Comparison of ENCODE assay signal across 8 mouse cellular contexts in the genomic region with DNA sequence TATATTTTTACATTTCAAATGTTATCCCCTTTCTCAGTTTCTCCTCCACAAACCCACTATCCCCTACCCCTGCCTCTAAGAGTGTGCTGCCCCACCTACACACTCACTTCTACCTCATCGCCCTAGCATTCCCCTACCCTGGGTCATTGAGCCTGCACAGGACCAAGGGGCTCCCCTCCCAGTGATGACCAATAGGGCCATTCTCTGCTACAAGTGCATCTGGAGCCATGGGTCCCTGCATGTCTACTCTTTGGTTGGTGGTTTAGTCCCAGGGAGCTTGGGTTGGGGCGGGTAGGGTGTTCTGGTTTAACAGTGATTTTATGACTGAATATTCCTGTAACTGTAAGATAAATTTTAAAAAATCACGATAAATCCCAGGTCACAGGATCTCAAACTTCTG. TPM values are rescaled to one million over a fixed set of nuclear protein-coding genes. Genes with fewer than 3 reads are reported as not detected.
A peak's percentile ranks its signal among the peaks of the same experiment; 100 is the strongest.
DNase-seq lines count a peak whose midpoint lies in the region; ATAC-seq and TF ChIP-seq lines count a peak whose summit lies in the region.

No protein-coding gene starts in this region.

- no peaks in the 10 kb centered on the region for H3K36me3 ChIP-seq in lung, postnatal 0 days (ENCODE audit: insufficient read depth, low read length)
- peaks cover 16% of the 10 kb centered on the region for H3K36me3 ChIP-seq in hindbrain, embryonic 10.5 days
- no peaks in the 10 kb centered on the region for H3K36me3 ChIP-seq in macrophage (ENCODE audit: inconsistent target)

- H3K9ac ChIP-seq in lung, postnatal 0 days (replicated peaks; ENCODE audit: low read depth): peak overlapping the region; percentile 52; the same call in 1 of the 2 replicates

- no peak for TF ChIP-seq EP300 in lung, postnatal 0 days (IDR thresholded peaks at IDR 0.05)

- ATAC-seq in lung, postnatal 0 days: peak; percentile 55
- no peak for ATAC-seq in erythroid progenitor cell, adult 5-6 weeks (replicated peaks; ENCODE audit: low FRiP score, poor library complexity, severe bottlenecking)

- H3K4me1 ChIP-seq in lung, postnatal 0 days (ENCODE audit: insufficient read depth, low read depth, low read length): no peaks in the 10 kb centered on the region
- H3K4me1 ChIP-seq in hindbrain, embryonic 10.5 days (replicated peaks): peaks cover 6% of the 10 kb centered on the region

- no peaks in the 10 kb centered on the region for H3K79me2 ChIP-seq in macrophage (ENCODE audit: inconsistent target)

- 11% methylated on average over 3 of the region's 3 CpGs for WGBS in lung, postnatal 0 days
- WGBS in hindbrain, embryonic 10.5 days: 4% methylated on average over 3 of the region's 3 CpGs
- WGBS in macrophage (ENCODE audit: missing documents): 33% methylated on average over 3 of the region's 3 CpGs

- peak; percentile 6 for DNase-seq in adrenal gland, postnatal 10 days
- no peak for DNase-seq in adrenal gland, postnatal 14 days
- no peak for DNase-seq in lung, postnatal 0 days (ENCODE audit: low spot score)
- DNase-seq in lung, postnatal 25 days (ENCODE audit: low spot score): no peak
- DNase-seq in hindbrain, embryonic 10.5 days (ENCODE audit: low spot score): no peak
- no peak for DNase-seq in frontal cortex, postnatal 36 days (ENCODE audit: low spot score in 2 of 2)

- TF ChIP-seq CTCF in lung, postnatal 0 days (IDR thresholded peaks at IDR 0.05): no peak

- H3K4me2 ChIP-seq in lung, postnatal 0 days (replicated peaks; ENCODE audit: low read depth, low read length): peak overlapping the region; percentile 60

- H3K27me3 ChIP-seq in lung, postnatal 0 days (replicated peaks; ENCODE audit: insufficient read depth, low read length): no peaks in the 10 kb centered on the region
- H3K27me3 ChIP-seq in hindbrain, embryonic 10.5 days (ENCODE audit: insufficient read depth, poor library complexity, severe bottlenecking): no peaks in the 10 kb centered on the region

- no peaks in the 10 kb centered on the region for H3K9me3 ChIP-seq in lung, postnatal 0 days (ENCODE audit: low read length)
- H3K9me3 ChIP-seq in hindbrain, embryonic 10.5 days: no peaks in the 10 kb centered on the region

- peak overlapping the region; percentile 51 for H3K4me3 ChIP-seq in lung, postnatal 0 days (ENCODE audit: low read depth, low read length)
- peak overlapping the region; percentile 74 for H3K4me3 ChIP-seq in hindbrain, embryonic 10.5 days
- H3K4me3 ChIP-seq in macrophage (ENCODE audit: inconsistent target): peak overlapping the region; percentile 58

- no peak overlapping the region for H3K27ac ChIP-seq in lung, postnatal 0 days (ENCODE audit: low read length)
- H3K27ac ChIP-seq in hindbrain, embryonic 10.5 days: peak overlapping the region; percentile 88
- no peak overlapping the region for H3K27ac ChIP-seq in macrophage

RNA-seq across cellular contexts. Expression of a gene that starts 0.7 kb away (rescaled TPM):
- 1 to 10 TPM; 3.9 to 4.1 TPM for total RNA-seq in adrenal gland, postnatal 10 days (2021)
- total RNA-seq in adrenal gland, postnatal 14 days (2021): 3.2 and 6.5 TPM in 2 replicates
- 4.7 and 6.7 TPM in 2 replicates for polyA plus RNA-seq in lung, postnatal 0 days (2015; fragmentation: Nextera tagmentation; extraction: Ambion mirVana)
- polyA plus RNA-seq in hindbrain, embryonic 10.5 days (2016; fragmentation: Nextera tagmentation; extraction: Ambion mirVana): 6.5 and 7.8 TPM in 2 replicates
- 10 to 100 TPM in 14 of 26 experiments, 1 to 10 TPM in 12; 3.8 to 28.5 (median 11.8) TPM for total RNA-seq in macrophage (2018; cell fraction: chromatin; rRNA removed)
- total RNA-seq in macrophage (2018; cell fraction: cytosol; rRNA removed): 10 to 100 TPM in 1 of 26 experiments, 1 to 10 TPM in 25; 1.5 to 10.2 (median 6.1) TPM
- total RNA-seq in macrophage (2018; cell fraction: nucleus; rRNA removed): 10 to 100 TPM in 10 of 26 experiments, 1 to 10 TPM in 16; 3.5 to 37.1 (median 9.3) TPM
- polyA plus RNA-seq in macrophage (2018): 5.2 to 14.3 TPM (median 5.4 TPM) in 3 replicates
- 1.4 and 5.4 TPM in 2 replicates for total RNA-seq in erythroid progenitor cell, adult 5-6 weeks (2015; ENCODE audit: low replicate concordance)
- 4.6 TPM in 1 of 2 replicates, not detected in the other for total RNA-seq in erythroid progenitor cell, adult 5-6 weeks (2017; ENCODE audit: low replicate concordance)

RNA-seq across cellular contexts. Expression of a gene that starts 53.2 kb away (rescaled TPM):
- 10 to 100 TPM in 1 of 2 experiments, 1 to 10 TPM in 1; 8.2 to 12.8 TPM for total RNA-seq in adrenal gland, postnatal 10 days (2021)
- 9.6 and 10.4 TPM in 2 replicates for total RNA-seq in adrenal gland, postnatal 14 days (2021)
- polyA plus RNA-seq in lung, postnatal 0 days (2015; fragmentation: Nextera tagmentation; extraction: Ambion mirVana): 9.5 and 10.5 TPM in 2 replicates
- polyA plus RNA-seq in hindbrain, embryonic 10.5 days (2016; fragmentation: Nextera tagmentation; extraction: Ambion mirVana): 15.4 and 22.7 TPM in 2 replicates
- 10 to 100 TPM; 16.8 to 68.7 (median 47.4) TPM for total RNA-seq in macrophage (2018; cell fraction: chromatin; rRNA removed)
- 10 to 100 TPM in 1 of 26 experiments, 1 to 10 TPM in 25; 3.2 to 11.2 (median 7.5) TPM for total RNA-seq in macrophage (2018; cell fraction: cytosol; rRNA removed)
- total RNA-seq in macrophage (2018; cell fraction: nucleus; rRNA removed): 10 to 100 TPM; 15.3 to 77.9 (median 27.1) TPM
- polyA plus RNA-seq in macrophage (2018): 7.4 to 17.9 TPM (median 9.0 TPM) in 3 replicates
- total RNA-seq in erythroid progenitor cell, adult 5-6 weeks (2015; ENCODE audit: low replicate concordance): 15.1 and 25.6 TPM in 2 replicates
- total RNA-seq in erythroid progenitor cell, adult 5-6 weeks (2017; ENCODE audit: low replicate concordance): 10.7 and 12.1 TPM in 2 replicates

RNA-seq across cellular contexts. Expression of a gene that starts 53.3 kb away (rescaled TPM):
- 10 to 100 TPM; 12.5 to 17.5 TPM for total RNA-seq in adrenal gland, postnatal 10 days (2021)
- total RNA-seq in adrenal gland, postnatal 14 days (2021): 14.2 and 16.4 TPM in 2 replicates
- 12.0 and 12.6 TPM in 2 replicates for polyA plus RNA-seq in lung, postnatal 0 days (2015; fragmentation: Nextera tagmentation; extraction: Ambion mirVana)
- 13.8 and 15.1 TPM in 2 replicates for polyA plus RNA-seq in hindbrain, embryonic 10.5 days (2016; fragmentation: Nextera tagmentation; extraction: Ambion mirVana)
- 10 to 100 TPM in 21 of 26 experiments, 1 to 10 TPM in 5; 4.3 to 29.1 (median 14.7) TPM for total RNA-seq in macrophage (2018; cell fraction: chromatin; rRNA removed)
- total RNA-seq in macrophage (2018; cell fraction: cytosol; rRNA removed): 10 to 100 TPM in 20 of 26 experiments, 1 to 10 TPM in 6; 6.9 to 17.4 (median 11.8) TPM
- 10 to 100 TPM in 25 of 26 experiments, 1 to 10 TPM in 1; 8.3 to 58.9 (median 20.2) TPM for total RNA-seq in macrophage (2018; cell fraction: nucleus; rRNA removed)
- 9.9 to 23.5 TPM (median 13.6 TPM) in 3 replicates for polyA plus RNA-seq in macrophage (2018)
- 18.7 and 37.7 TPM in 2 replicates for total RNA-seq in erythroid progenitor cell, adult 5-6 weeks (2015; ENCODE audit: low replicate concordance)
- 19.9 and 21.3 TPM in 2 replicates for total RNA-seq in erythroid progenitor cell, adult 5-6 weeks (2017; ENCODE audit: low replicate concordance)
